Mouse (Mus musculus) megakaryocyte, embryonic 14.5 days (primary cell): Measurements from ENCODE around the gene Pias4. TPM values are rescaled to one million over a fixed set of nuclear protein-coding genes. Genes with fewer than 3 reads are reported as not detected.

Source experiments
- H3K27me3 ChIP-seq: replicated peaks from 2 replicates; pipeline ENCODE3; 2012; ENCODE audit warnings: inconsistent platforms
- H3K36me3 ChIP-seq: replicated peaks from 2 replicates; pipeline ENCODE3; 2012; ENCODE audit warnings: low read length, inconsistent platforms, mixed read lengths
- H3K4me1 ChIP-seq: 2 replicates; pipeline ENCODE4 v1.6.1; 2012; ENCODE audit warnings: inconsistent platforms
- H3K4me3 ChIP-seq: replicated peaks from 2 replicates; pipeline ENCODE3; 2012; ENCODE audit warnings: moderate library complexity, mild to moderate bottlenecking, inconsistent platforms
- H3K9me3 ChIP-seq: 2 replicates; pipeline ENCODE4 v1.6.1; 2012; ENCODE audit warnings: inconsistent platforms
- FLI1 ChIP-seq: IDR thresholded peaks from 2 replicates; pipeline ENCODE4 v1.6.1; 2012; ENCODE audit warnings: low read length, inconsistent platforms, mixed read lengths
- GATA1 ChIP-seq: IDR thresholded peaks from 3 replicates; pipeline ENCODE4 v1.6.1; 2012; ENCODE audit warnings: mixed read lengths, low read length, inconsistent platforms, borderline replicate concordance
- polyA plus RNA-seq: library from polyadenylated mRNA; stranded (reverse); fragments of >175 nt; gene quantifications from 2 replicates; pipeline ENCODE4 v1.2.3, GENCODE M21; 2012; ENCODE audit warnings: low replicate concordance; ENCODE audit not compliant: insufficient read depth

The Pias4 gene
- polyA plus RNA-seq, 1 experiment, result 95.2 TPM

GRCm38 (mm10) chr10:81123500-81123899, 44.2 kb downstream of the Pias4 start:
- Histone ChIP-seq H3K36me3 (peaks cover 72% of the 10 kb centered on the region), H3K4me1 (peaks cover 66% of the 10 kb centered on the region), H3K9me3 (no peaks in the 10 kb centered on the region), H3K27me3 (no peaks in the 10 kb centered on the region), H3K4me3 (no peak overlapping the region)
- TF ChIP-seq FLI1, result no peak
- no peak for TF ChIP-seq GATA1

- no peak for TF ChIP-seq GATA1
- TF ChIP-seq FLI1, result no peak
- Histone ChIP-seq H3K9me3 (no peaks in the 10 kb centered on the region), H3K36me3 (peaks cover 76% of the 10 kb centered on the region), H3K27me3 (no peaks in the 10 kb centered on the region), H3K4me3 (no peak overlapping the region), H3K4me1 (peaks cover 60% of the 10 kb centered on the region)
Measured at GRCm38 (mm10) chr10:81122889-81123288, 44.8 kb downstream of the Pias4 start.

- no peak overlapping the region for H3K4me3 ChIP-seq
- no peak for TF ChIP-seq GATA1
- peaks cover 97% of the 10 kb centered on the region for H3K36me3 ChIP-seq
- no peaks in the 10 kb centered on the region for H3K9me3 ChIP-seq
- peaks cover 68% of the 10 kb centered on the region for H3K4me1 ChIP-seq
- no peaks in the 10 kb centered on the region for H3K27me3 ChIP-seq
Measured at GRCm38 (mm10) chr10:81120650-81121049, 47.1 kb downstream of the Pias4 start.

GRCm38 (mm10) chr10:81119625-81120024, 48.1 kb downstream of the Pias4 start:
- Histone ChIP-seq H3K27me3 (no peaks in the 10 kb centered on the region), H3K36me3 (peaks cover 97% of the 10 kb centered on the region), H3K9me3 (no peaks in the 10 kb centered on the region), H3K4me3 (no peak overlapping the region), H3K4me1 (peaks cover 75% of the 10 kb centered on the region)
- no peak for TF ChIP-seq GATA1
- TF ChIP-seq FLI1, result no peak

- Histone ChIP-seq H3K9me3 (no peaks in the 10 kb centered on the region), H3K27me3 (no peaks in the 10 kb centered on the region), H3K36me3 (peaks cover 93% of the 10 kb centered on the region), H3K4me1 (peaks cover 93% of the 10 kb centered on the region), H3K4me3 (peak overlapping the region; percentile 44)
- TF ChIP-seq FLI1 (no peak), GATA1 (no peak)
Measured at GRCm38 (mm10) chr10:81112946-81113345, 54.8 kb downstream of the Pias4 start.

GRCm38 (mm10) chr10:81106113-81106721, 61.5 kb downstream of the Pias4 start:
- Histone ChIP-seq H3K4me3 (peak overlapping the region; percentile 97), H3K36me3 (peaks cover 43% of the 10 kb centered on the region), H3K27me3 (no peaks in the 10 kb centered on the region), H3K4me1 (peaks cover 66% of the 10 kb centered on the region), H3K9me3 (no peaks in the 10 kb centered on the region)
- no peak for TF ChIP-seq GATA1

GRCm38 (mm10) chr10:81105565-81106112, 62.1 kb downstream of the Pias4 start, which contains the start of gene Map2k2:
Gene Map2k2 (plus strand): TSS chr10:81105915.
- Histone ChIP-seq H3K27me3 (no peaks in the 10 kb centered on the region), H3K9me3 (no peaks in the 10 kb centered on the region), H3K36me3 (peaks cover 38% of the 10 kb centered on the region), H3K4me1 (peaks cover 62% of the 10 kb centered on the region), H3K4me3 (peak within 1 kb of the TSS; percentile 97)
- TF ChIP-seq GATA1 (no peak), FLI1 (no peak)

Other genes with a start within 250 kb of the Pias4 start
- 11.8 and 16.6 TPM in 2 replicates for gene Lmnb2, start 249.7 kb downstream of the Pias4 start, polyA plus RNA-seq
- 29.3 and 96.0 TPM in 2 replicates for gene Gadd45b, start 237.8 kb downstream of the Pias4 start, polyA plus RNA-seq
- gene Gng7, start 153.0 kb downstream of the Pias4 start, polyA plus RNA-seq, result 0.41 and 1.1 TPM in 2 replicates
- gene Diras1, start 142.3 kb downstream of the Pias4 start, polyA plus RNA-seq, result 0.06 TPM in 1 of 2 replicates, not detected in the other
- gene Slc39a3, start 130.5 kb downstream of the Pias4 start, polyA plus RNA-seq, result 1.9 and 7.5 TPM in 2 replicates
- 262 and 632 TPM in 2 replicates for gene Sgta, start 107.7 kb downstream of the Pias4 start, polyA plus RNA-seq
- 62.3 and 65.0 TPM in 2 replicates for gene Thop1, start 97.9 kb downstream of the Pias4 start, polyA plus RNA-seq
- gene Creb3l3, start 69.0 kb downstream of the Pias4 start, polyA plus RNA-seq, result not detected in 2 replicates
- gene Map2k2, start 62.0 kb downstream of the Pias4 start, polyA plus RNA-seq, result 407 and 1,114 TPM in 2 replicates
- gene Zbtb7a, start 32.7 kb downstream of the Pias4 start, polyA plus RNA-seq, result 100.0 and 136 TPM in 2 replicates
- 439 and 1,295 TPM in 2 replicates for gene Eef2, start 8.7 kb upstream of the Pias4 start, polyA plus RNA-seq
- 168 TPM in 2 replicates for gene Dapk3, start 15.1 kb upstream of the Pias4 start, polyA plus RNA-seq
- not detected in 2 replicates for gene 4930442H23Rik, start 15.9 kb upstream of the Pias4 start, polyA plus RNA-seq
- not detected in 2 replicates for gene Nmrk2, start 34.1 kb upstream of the Pias4 start, polyA plus RNA-seq
- not detected in 2 replicates for gene Atcay, start 62.9 kb upstream of the Pias4 start, polyA plus RNA-seq
- 1.4 TPM in 1 of 2 replicates, not detected in the other for gene Zfr2, start 65.2 kb upstream of the Pias4 start, polyA plus RNA-seq
- gene Matk, start 85.0 kb upstream of the Pias4 start, polyA plus RNA-seq, result 6.2 and 21.4 TPM in 2 replicates
- gene Mrpl54, start 99.0 kb upstream of the Pias4 start, polyA plus RNA-seq, result 458 and 769 TPM in 2 replicates
- gene Apba3, start 99.0 kb upstream of the Pias4 start, polyA plus RNA-seq, result 93.1 and 154 TPM in 2 replicates
- 4.6 and 5.5 TPM in 2 replicates for gene Tjp3, start 123.7 kb upstream of the Pias4 start, polyA plus RNA-seq
- 124 and 136 TPM in 2 replicates for gene Pip5k1c, start 125.0 kb upstream of the Pias4 start, polyA plus RNA-seq
- gene Cactin, start 153.2 kb upstream of the Pias4 start, polyA plus RNA-seq, result 76.5 and 78.5 TPM in 2 replicates
- gene Tbxa2r, start 160.8 kb upstream of the Pias4 start, polyA plus RNA-seq, result 87.5 and 153 TPM in 2 replicates
- 2.9 and 11.0 TPM in 2 replicates for gene Gipc3, start 175.3 kb upstream of the Pias4 start, polyA plus RNA-seq
- gene Hmg20b, start 182.6 kb upstream of the Pias4 start, polyA plus RNA-seq, result 302 and 601 TPM in 2 replicates
- gene Mfsd12, start 189.6 kb upstream of the Pias4 start, polyA plus RNA-seq, result 20.2 and 44.1 TPM in 2 replicates
- gene 4930404N11Rik, start 197.9 kb upstream of the Pias4 start, polyA plus RNA-seq, result 30.6 and 109 TPM in 2 replicates
- gene Fzr1, start 210.6 kb upstream of the Pias4 start, polyA plus RNA-seq, result 71.2 and 72.9 TPM in 2 replicates
- gene Dohh, start 216.5 kb upstream of the Pias4 start, polyA plus RNA-seq, result 80.4 and 114 TPM in 2 replicates
- gene Gm48551, start 216.5 kb upstream of the Pias4 start, polyA plus RNA-seq, result 0.89 TPM in 1 of 2 replicates, not detected in the other
- gene Gm48552, start 221.1 kb upstream of the Pias4 start, polyA plus RNA-seq, result 8.4 TPM in 1 of 2 replicates, not detected in the other
- 4.4 TPM in 1 of 2 replicates, not detected in the other for gene Smim24, start 225.1 kb upstream of the Pias4 start, polyA plus RNA-seq